Mouse (Mus musculus) ES-E14 (cell line): ENCODE results near the gene Aff1.

Source experiments
- CHD2 ChIP-seq: IDR thresholded peaks from 2 replicates; pipeline ENCODE4 v1.6.1; 2014; ENCODE audit warnings: mild to moderate bottlenecking, low read depth, low read length, inconsistent platforms
- HCFC1 ChIP-seq: IDR thresholded peaks from 2 replicates; pipeline ENCODE4 v1.6.1; 2012; ENCODE audit warnings: low read length, inconsistent platforms, borderline replicate concordance; ENCODE audit not compliant: insufficient read depth
- MAFK ChIP-seq: IDR thresholded peaks from 2 replicates; pipeline ENCODE4 v1.6.1; 2014; ENCODE audit warnings: mild to moderate bottlenecking, low read depth, low read length, inconsistent platforms; ENCODE audit not compliant: insufficient read depth
- ZNF384 ChIP-seq: IDR thresholded peaks from 2 replicates; pipeline ENCODE4 v1.6.1; 2012; ENCODE audit warnings: low read depth, low read length, inconsistent platforms

- no peak for TF ChIP-seq CHD2
- no peak for TF ChIP-seq ZNF384
- TF ChIP-seq MAFK, result no peak
- TF ChIP-seq HCFC1, result no peak
Observed at GRCm38 (mm10) chr5:103830886-103831285, 138.7 kb downstream of the Aff1 start.
